Mouse (Mus musculus) ES-E14 (cell line): ENCODE measurements at regions not wholly inside any gene's neighbourhood (a gene's known extent, or its start where the extent isn't known, plus 50 kb on each side); places are given as distances from the start of the nearest gene placed in this dataset.

Source experiments
- DNase-seq: peaks from one replicate; pipeline ENCODE4 v3.0.0-alpha.2; 2013; ENCODE audit warnings: low read depth, low spot score
- H3K27ac ChIP-seq: 2 replicates; pipeline ENCODE4 v1.5.1; 2012; ENCODE audit warnings: low read depth, mild to moderate bottlenecking, low read length, moderate library complexity, mixed read lengths; ENCODE audit not compliant: poor library complexity, insufficient read depth, severe bottlenecking
- H3K36me3 ChIP-seq: 2 replicates; pipeline ENCODE4 v1.6.1; 2012; ENCODE audit warnings: mild to moderate bottlenecking, low read length, moderate library complexity, mixed read lengths; ENCODE audit not compliant: control insufficient read depth, poor library complexity, insufficient read depth, severe bottlenecking
- H3K4me1 ChIP-seq, 2 experiments: fragments of 150-350 bp in 1 of 2; sonication (generic) in 1 of 2; 2 replicates each; pipeline ENCODE4 v1.6.1; 2012; ENCODE audit warnings: low read length in 2 of 2, mild to moderate bottlenecking in 1 of 2, mixed read lengths in 1 of 2; ENCODE audit not compliant: control insufficient read depth in 2 of 2, insufficient read depth in 2 of 2, poor library complexity in 1 of 2
- H3K4me3 ChIP-seq, 2 experiments: fragments of 150-350 bp in 1 of 2; sonication (generic) in 1 of 2; 2 replicates each; pipeline ENCODE4 v1.5.1; 2012; ENCODE audit warnings: low read length in 2 of 2, low read depth in 1 of 2, mild to moderate bottlenecking in 1 of 2, mixed read lengths in 1 of 2; ENCODE audit not compliant: insufficient read depth in 1 of 2, poor library complexity in 1 of 2, severe bottlenecking in 1 of 2
- H3K9ac ChIP-seq: 2 replicates; pipeline ENCODE4 v1.6.1; 2012; ENCODE audit warnings: low read depth, mild to moderate bottlenecking, low read length, mixed read lengths; ENCODE audit not compliant: poor library complexity, insufficient read depth, severe bottlenecking
- H3K9me3 ChIP-seq: fragments of 150-350 bp; sonication (generic); 2 replicates; pipeline ENCODE4 v1.6.1; 2012; ENCODE audit warnings: low read depth, mild to moderate bottlenecking, low read length; ENCODE audit not compliant: control insufficient read depth, insufficient read depth
- CHD2 ChIP-seq: IDR thresholded peaks from 2 replicates; pipeline ENCODE4 v1.6.1; 2014; ENCODE audit warnings: mild to moderate bottlenecking, low read depth, low read length, inconsistent platforms
- HCFC1 ChIP-seq: IDR thresholded peaks from 2 replicates; pipeline ENCODE4 v1.6.1; 2012; ENCODE audit warnings: low read length, inconsistent platforms, borderline replicate concordance; ENCODE audit not compliant: insufficient read depth
- MAFK ChIP-seq: IDR thresholded peaks from 2 replicates; pipeline ENCODE4 v1.6.1; 2014; ENCODE audit warnings: mild to moderate bottlenecking, low read depth, low read length, inconsistent platforms; ENCODE audit not compliant: insufficient read depth
- ZC3H11A ChIP-seq: IDR thresholded peaks from 2 replicates; pipeline ENCODE4 v1.6.1; 2012; ENCODE audit warnings: low read depth, mild to moderate bottlenecking, inconsistent platforms, low read length, borderline replicate concordance
- ZNF384 ChIP-seq: IDR thresholded peaks from 2 replicates; pipeline ENCODE4 v1.6.1; 2012; ENCODE audit warnings: low read depth, low read length, inconsistent platforms
- in situ Hi-C, 2 experiments: fragments of 600-800 bp; cut with MboI; formaldehyde crosslinking; loops; one replicate each; pipeline ENCODE4 v1.15.1; 2025; ENCODE audit warnings: low sequenced_read_pairs in 2 of 2, inconsistent platforms in 1 of 2; ENCODE audit not compliant: unreplicated experiment in 2 of 2

GRCm38 (mm10) chr9:63849564-63850315, 91.9 kb upstream of the Smad3 start:
- Histone ChIP-seq H3K27ac (no peak overlapping the region), H3K4me1 (peaks cover 0 to 4% of the 10 kb centered on the region in 2 experiments; a peak in 1 of 4 replicates), H3K9ac (peak overlapping the region; percentile 50; the same call in 1 of the 2 replicates), H3K9me3 (no peaks in the 10 kb centered on the region), H3K36me3 (no peaks in the 10 kb centered on the region), H3K4me3 (peak overlapping the region; percentile 52 to 53)
- TF ChIP-seq ZNF384 (no peak), ZC3H11A (no peak), HCFC1 (no peak), CHD2 (0 out of 2 replicates have a peak, but pooled peaks have one; percentile 52), MAFK (no peak)
- in situ Hi-C loops: loop anchor here (10.0 to 25.0 kb wide), 3 partner anchors 212 to 715 kb away; partner anchors contain the start of gene Skor1 (in 1 of the 2)
- peak; percentile 81 for DNase-seq

GRCm38 (mm10) chr9:63843883-63844485, 86.2 kb upstream of the Smad3 start:
- H3K27ac ChIP-seq: no peak overlapping the region
- H3K4me3 ChIP-seq: no peak overlapping the region
- H3K9ac ChIP-seq: no peak overlapping the region
- no peaks in the 10 kb centered on the region for H3K36me3 ChIP-seq
- no peaks in the 10 kb centered on the region for H3K9me3 ChIP-seq
- in situ Hi-C loops: loop anchor here (10.0 to 25.0 kb wide), 3 partner anchors 207 to 709 kb away; partner anchors contain the start of gene Skor1 (in 1 of the 2)
- DNase-seq: peak; percentile 65
- peaks cover 0 to 4% of the 10 kb centered on the region in 2 experiments; a peak in 1 of 4 replicates for H3K4me1 ChIP-seq
- TF ChIP-seq ZC3H11A (peak; percentile 86), ZNF384 (no peak)

DNA sequence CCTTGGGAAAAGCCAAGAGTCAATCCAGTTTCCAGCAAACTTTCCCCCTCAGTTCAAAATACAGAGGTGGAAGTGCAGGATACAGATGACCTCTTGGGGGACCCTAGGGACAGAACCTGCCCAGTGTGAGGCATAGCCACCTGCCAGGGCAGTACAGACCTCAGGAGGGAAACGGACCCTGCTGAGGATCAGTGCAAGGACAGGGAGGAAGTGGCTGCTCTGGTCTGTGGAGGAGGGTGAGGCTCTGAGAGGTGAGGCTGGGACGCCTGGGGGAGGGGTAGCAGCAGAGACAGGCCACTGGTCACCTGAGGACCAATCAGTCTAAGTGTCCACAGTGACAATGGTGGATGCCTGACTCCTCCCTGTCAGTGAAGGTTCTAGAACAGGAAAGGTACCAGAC, 85.6 kb upstream of the Smad3 start:
- Histone ChIP-seq H3K9ac (no peak overlapping the region), H3K4me1 (peaks cover 0 to 4% of the 10 kb centered on the region in 2 experiments; a peak in 1 of 4 replicates), H3K9me3 (no peaks in the 10 kb centered on the region), H3K4me3 (no peak overlapping the region), H3K36me3 (no peaks in the 10 kb centered on the region), H3K27ac (no peak overlapping the region)
- no peak for DNase-seq
- in situ Hi-C loops: loop anchor here (10.0 to 25.0 kb wide), 3 partner anchors 206 to 709 kb away; partner anchors contain the start of gene Skor1 (in 1 of the 2)
- TF ChIP-seq CHD2 (no peak), HCFC1 (no peak), ZNF384 (no peak), MAFK (no peak), ZC3H11A (no peak)

DNA sequence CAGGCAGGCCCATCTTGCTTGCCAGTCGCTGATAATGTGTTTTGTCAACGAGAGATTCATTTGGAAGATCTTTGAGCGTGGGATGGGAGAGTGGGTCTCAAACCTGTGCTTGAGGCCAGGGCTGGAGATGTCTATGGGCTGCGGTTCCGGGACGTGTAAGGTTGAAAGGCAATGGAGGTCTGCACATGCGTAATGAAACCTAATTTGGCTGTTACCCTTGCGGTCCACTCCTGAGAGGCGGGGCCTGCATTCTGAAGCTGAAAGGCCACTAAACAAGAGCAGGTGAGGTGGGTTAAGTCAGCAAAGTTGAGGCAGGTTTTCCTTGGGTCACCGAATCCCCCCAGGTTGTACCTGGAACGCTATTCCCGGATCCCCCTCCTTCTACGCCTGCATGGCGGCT, 83.3 kb upstream of the Smad3 start:
- H3K27ac ChIP-seq: no peak overlapping the region
- H3K36me3 ChIP-seq: no peaks in the 10 kb centered on the region
- in situ Hi-C loops: loop anchor here (10.0 to 25.0 kb wide), 3 partner anchors 204 to 706 kb away; partner anchors contain the start of gene Skor1 (in 1 of the 2)
- peak overlapping the region; percentile 42; the same call in 1 of the 2 replicates for H3K9ac ChIP-seq
- H3K4me3 ChIP-seq: peak overlapping the region; percentile 28 to 55
- no peak for DNase-seq
- H3K4me1 ChIP-seq: peaks cover 0 to 6% of the 10 kb centered on the region in 2 experiments; a peak in 1 of 4 replicates
- TF ChIP-seq HCFC1 (no peak), CHD2 (no peak), ZC3H11A (no peak), ZNF384 (no peak), MAFK (no peak)
- H3K9me3 ChIP-seq: no peaks in the 10 kb centered on the region
